Mouse (Mus musculus) telencephalon, adult 2 months (tissue): ENCODE measurements around the gene Sstr2.
"Not testable (repeated sequence)": the region's sequence is repeated elsewhere in the genome, so short reads cannot be mapped to it uniquely, and the experiment has no call there.

ENCODE experiments used
- DNase-seq: peaks from one replicate; pipeline ENCODE4 v3.0.0-alpha.2; 2011; ENCODE audit warnings: low read depth, low spot score

The Sstr2 gene

GRCm38 (mm10) chr11:113656511-113656932, 37.4 kb downstream of the Sstr2 start:
- no peak for DNase-seq

- DNase-seq, result no peak
Measured at GRCm38 (mm10) chr11:113657221-113657620, 38.1 kb downstream of the Sstr2 start.

GRCm38 (mm10) chr11:113658319-113658718, 39.2 kb downstream of the Sstr2 start:
- no peak for DNase-seq

- no peak for DNase-seq
Measured at GRCm38 (mm10) chr11:113658763-113659162, 39.6 kb downstream of the Sstr2 start.

- DNase-seq, result not testable (repeated sequence)
Measured at GRCm38 (mm10) chr11:113660213-113660612, 41.1 kb downstream of the Sstr2 start.

GRCm38 (mm10) chr11:113660940-113661339, 41.8 kb downstream of the Sstr2 start:
- DNase-seq, result no peak

- no peak for DNase-seq
Measured at GRCm38 (mm10) chr11:113661835-113662351, 42.8 kb downstream of the Sstr2 start.

- no peak for DNase-seq
Measured at GRCm38 (mm10) chr11:113664279-113664678, 45.1 kb downstream of the Sstr2 start.

GRCm38 (mm10) chr11:113666205-113666604, 47.1 kb downstream of the Sstr2 start:
- no peak for DNase-seq

GRCm38 (mm10) chr11:113666648-113667047, 47.5 kb downstream of the Sstr2 start:
- no peak for DNase-seq

- DNase-seq, result no peak
Measured at GRCm38 (mm10) chr11:113667122-113667521, 48.0 kb downstream of the Sstr2 start.

- no peak for DNase-seq
Measured at GRCm38 (mm10) chr11:113667704-113668103, 48.6 kb downstream of the Sstr2 start.

GRCm38 (mm10) chr11:113668857-113669256, 49.7 kb downstream of the Sstr2 start:
- DNase-seq, result no peak

GRCm38 (mm10) chr11:113669711-113670110, 50.6 kb downstream of the Sstr2 start:
- no peak for DNase-seq

GRCm38 (mm10) chr11:113673614-113674013, 54.5 kb downstream of the Sstr2 start:
- DNase-seq, result no peak

GRCm38 (mm10) chr11:113674595-113674994, 55.5 kb downstream of the Sstr2 start:
- no peak for DNase-seq
